Mouse (Mus musculus): Measurements from ENCODE around the gene Cntd1. TPM values are rescaled to one million over a fixed set of nuclear protein-coding genes. Genes with fewer than 3 reads are reported as not detected.

Gene Cntd1
- polyA plus RNA-seq (2015; fragmentation: Nextera tagmentation; extraction: Ambion mirVana) = 0.63 and 0.85 TPM in 2 replicates

DNA sequence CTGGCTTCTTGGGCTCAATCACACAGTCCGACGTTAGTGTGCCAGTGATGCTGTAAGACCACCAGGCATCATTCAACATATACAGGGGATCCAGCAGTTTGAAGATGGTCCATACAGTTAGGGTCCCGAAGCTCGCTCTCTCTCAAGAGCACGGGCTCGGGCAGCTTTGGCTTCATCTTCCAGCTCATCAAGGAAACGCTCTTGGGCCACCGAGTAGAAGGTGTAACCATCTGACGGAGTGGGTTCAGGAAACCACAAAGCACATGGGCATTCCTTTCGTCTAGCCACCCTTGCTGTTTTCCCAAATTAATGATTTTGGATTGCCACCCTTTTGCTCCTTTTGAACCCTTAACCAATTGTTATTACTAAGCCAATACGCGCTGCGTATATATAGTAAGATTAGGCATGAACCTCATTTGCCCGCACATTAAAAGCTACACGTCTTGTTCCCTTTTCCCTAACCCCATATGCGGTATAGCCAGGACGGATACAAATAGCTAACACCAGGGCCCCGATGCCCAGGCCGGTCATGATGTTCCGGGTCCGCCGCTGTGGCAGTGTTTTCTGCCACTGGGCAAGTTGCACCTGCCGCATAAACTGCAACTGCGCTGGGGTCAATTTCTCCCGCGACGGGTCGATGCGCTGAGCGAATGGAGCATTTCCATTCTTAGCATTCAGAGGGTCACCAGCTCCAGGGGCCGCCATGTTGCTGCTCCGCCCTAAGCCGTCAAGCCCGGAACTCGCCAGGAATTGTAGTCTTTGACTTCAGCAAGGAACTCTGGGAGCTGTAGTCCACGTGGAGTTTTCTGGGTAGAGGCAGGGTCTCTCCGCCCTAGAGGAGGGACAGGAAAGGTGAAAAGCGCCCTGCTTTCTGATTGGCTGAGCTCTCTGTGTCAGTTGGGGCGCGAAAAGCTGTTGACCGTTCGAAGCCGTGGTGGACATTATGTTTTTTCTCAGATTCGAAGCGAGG lies at the start of gene Cntd1, which contains the start of gene Coa3:
Gene Cntd1, plus strand, starts transcription at position 790 of the 970 bp plus-strand sequence.
Gene Coa3, minus strand, starts transcription at position 892 of the 970 bp plus-strand sequence.
- Histone ChIP-seq H3K9ac (peak within 1 kb of the TSS; percentile 86), H3K4me1 (replicated peaks) (peaks cover 40% of the 10 kb centered on the region), H3K27me3 (no peaks in the 10 kb centered on the region), H3K4me3 (replicated peaks) (peak within 1 kb of the TSS; percentile 78), H3K9me3 (replicated peaks) (no peaks in the 10 kb centered on the region), H3K4me2 (peak within 1 kb of the TSS; percentile 90), H3K36me3 (peaks cover 20% of the 10 kb centered on the region), H3K27ac (peak within 1 kb of the TSS; percentile 83)
- ATAC-seq (ENCODE audit: low read depth) (peak; percentile 94), DNase-seq (peak; percentile 83)
- WGBS (ENCODE audit: insufficient replicate concordance) = 4% methylated on average over 45 of the region's 45 CpGs

- H3K27ac ChIP-seq = peak overlapping the region; percentile 27; the same call in 1 of the 2 replicates
Measured at GRCm38 (mm10) chr11:101229361-101229900, 49.4 kb upstream of the Cntd1 start.

GRCm38 (mm10) chr11:101230061-101230511 lies 48.7 kb upstream of the Cntd1 start:
- H3K4me2 ChIP-seq = no peak overlapping the region
- ATAC-seq (ENCODE audit: low read depth) (no peak), DNase-seq (no peak)
- H3K36me3 ChIP-seq = no peaks in the 10 kb centered on the region
- no peak overlapping the region for H3K4me3 ChIP-seq (replicated peaks)
- H3K27me3 ChIP-seq = peaks cover 66% of the 10 kb centered on the region
- H3K4me1 ChIP-seq (replicated peaks) = peaks cover 49% of the 10 kb centered on the region
- peak overlapping the region; percentile 27; the same call in 1 of the 2 replicates for H3K27ac ChIP-seq
- H3K9me3 ChIP-seq (replicated peaks) = no peaks in the 10 kb centered on the region
- no peak overlapping the region for H3K9ac ChIP-seq
- 19% methylated on average over 2 of the region's 2 CpGs for WGBS (ENCODE audit: insufficient replicate concordance)

More at GRCm38 (mm10) chr11:101229361-101229900, 49.4 kb upstream of the Cntd1 start:
- no peak overlapping the region for H3K4me3 ChIP-seq (replicated peaks)
- H3K4me1 ChIP-seq (replicated peaks) = peaks cover 56% of the 10 kb centered on the region
- peaks cover 65% of the 10 kb centered on the region for H3K27me3 ChIP-seq
- no peak overlapping the region for H3K4me2 ChIP-seq
- ATAC-seq (ENCODE audit: low read depth) (no peak), DNase-seq (no peak)
- H3K9ac ChIP-seq = no peak overlapping the region
- 20% methylated on average over 8 of the region's 8 CpGs for WGBS (ENCODE audit: insufficient replicate concordance)
- no peaks in the 10 kb centered on the region for H3K36me3 ChIP-seq
- H3K9me3 ChIP-seq (replicated peaks) = no peaks in the 10 kb centered on the region

DNA sequence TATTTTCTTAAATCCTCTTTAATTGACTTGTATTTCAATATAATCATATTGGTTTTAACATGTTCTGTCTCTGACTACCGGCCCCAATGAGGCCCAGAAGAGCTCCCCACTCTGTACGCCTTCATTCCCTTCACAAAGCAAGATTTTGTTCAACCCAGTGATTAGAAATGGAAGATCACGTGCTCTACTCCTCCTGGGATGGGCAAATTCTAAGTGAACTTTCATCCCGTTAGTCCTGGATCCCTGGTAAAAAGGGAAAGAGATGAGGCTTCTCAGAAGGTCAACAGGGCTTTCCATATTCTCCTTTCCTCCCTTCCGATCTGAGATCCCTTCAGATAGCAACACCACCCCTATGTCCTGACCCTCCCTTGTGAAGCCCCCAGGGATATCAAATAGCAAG lies 48.3 kb upstream of the Cntd1 start:
- Histone ChIP-seq H3K9me3 (replicated peaks) (no peaks in the 10 kb centered on the region), H3K9ac (no peak overlapping the region), H3K4me3 (replicated peaks) (no peak overlapping the region), H3K36me3 (no peaks in the 10 kb centered on the region), H3K27me3 (peaks cover 66% of the 10 kb centered on the region), H3K4me1 (replicated peaks) (peaks cover 45% of the 10 kb centered on the region), H3K4me2 (peak overlapping the region; percentile 38; the same call in 1 of the 2 replicates), H3K27ac (peak overlapping the region; percentile 66)
- no peak for DNase-seq
- WGBS (ENCODE audit: insufficient replicate concordance) = 25% methylated on average over 5 of the region's 5 CpGs
- no peak for ATAC-seq (ENCODE audit: low read depth)

DNA sequence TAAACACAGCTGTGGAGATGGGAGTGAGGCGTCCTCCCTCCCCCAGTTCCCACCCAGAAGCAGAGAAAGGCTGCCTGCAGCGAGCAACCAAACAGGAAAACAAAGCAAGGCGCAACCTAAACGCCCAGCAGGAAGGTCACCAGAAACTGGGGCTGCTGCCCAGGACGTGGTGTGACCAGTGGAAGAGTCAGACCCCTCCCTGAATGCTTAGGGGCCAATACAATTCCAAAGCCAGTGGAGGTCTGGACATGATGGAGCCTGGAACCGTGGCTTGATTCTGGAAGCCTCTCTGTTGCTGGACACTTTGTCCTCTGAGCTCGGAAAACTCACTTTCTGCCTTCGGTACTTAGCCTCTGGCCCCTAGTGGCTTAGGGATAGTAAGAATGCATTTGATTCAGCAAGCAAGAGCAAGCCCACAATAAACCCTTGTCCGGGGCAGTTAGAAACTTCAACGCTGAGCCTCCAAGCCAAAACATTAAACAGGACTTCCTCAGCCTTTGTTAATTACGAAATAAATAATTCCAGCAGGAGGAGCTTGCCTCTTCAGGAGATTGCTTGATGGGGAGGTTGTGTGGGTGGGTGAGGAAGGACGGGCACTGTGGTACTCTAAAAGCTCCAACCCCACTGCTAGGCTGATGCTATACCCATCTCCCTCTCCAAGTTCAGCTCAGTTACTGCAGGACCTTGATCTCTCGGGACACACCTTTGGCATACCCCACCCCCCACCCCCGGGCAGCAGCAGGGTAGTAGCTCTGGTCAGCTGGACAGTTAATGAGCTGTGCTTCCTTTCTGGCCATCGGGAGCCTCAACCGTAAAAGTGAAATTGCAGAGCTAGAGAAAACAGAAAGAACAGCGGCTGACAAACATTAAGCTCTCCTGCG lies 47.6 kb upstream of the Cntd1 start:
- Histone ChIP-seq H3K4me1 (replicated peaks) (peaks cover 42% of the 10 kb centered on the region), H3K27ac (peak overlapping the region; percentile 66), H3K36me3 (no peaks in the 10 kb centered on the region), H3K9me3 (replicated peaks) (no peaks in the 10 kb centered on the region), H3K4me3 (replicated peaks) (0 out of 2 replicates have a peak overlapping the region, but pooled peaks have one; percentile 6), H3K9ac (0 out of 2 replicates have a peak overlapping the region, but pooled peaks have one; percentile 4), H3K4me2 (peak overlapping the region; percentile 38), H3K27me3 (peaks cover 66% of the 10 kb centered on the region)
- no peak for ATAC-seq (ENCODE audit: low read depth)
- 4% methylated on average over 18 of the region's 18 CpGs for WGBS (ENCODE audit: insufficient replicate concordance)
- DNase-seq = no peak

GRCm38 (mm10) chr11:101232010-101232839 lies 46.6 kb upstream of the Cntd1 start:
- H3K4me2 ChIP-seq = peak overlapping the region; percentile 38
- DNase-seq (no peak), ATAC-seq (ENCODE audit: low read depth) (peak; percentile 61)
- no peaks in the 10 kb centered on the region for H3K36me3 ChIP-seq
- H3K4me3 ChIP-seq (replicated peaks) = 0 out of 2 replicates have a peak overlapping the region, but pooled peaks have one; percentile 6
- H3K9ac ChIP-seq = no peak overlapping the region
- peaks cover 64% of the 10 kb centered on the region for H3K27me3 ChIP-seq
- H3K9me3 ChIP-seq (replicated peaks) = no peaks in the 10 kb centered on the region
- peak overlapping the region; percentile 66 for H3K27ac ChIP-seq
- 18% methylated on average over 6 of the region's 6 CpGs for WGBS (ENCODE audit: insufficient replicate concordance)
- peaks cover 38% of the 10 kb centered on the region for H3K4me1 ChIP-seq (replicated peaks)

- Histone ChIP-seq H3K27ac (no peak overlapping the region), H3K27me3 (peaks cover 60% of the 10 kb centered on the region), H3K9me3 (replicated peaks) (no peaks in the 10 kb centered on the region), H3K4me3 (replicated peaks) (no peak overlapping the region), H3K36me3 (no peaks in the 10 kb centered on the region), H3K9ac (no peak overlapping the region), H3K4me1 (replicated peaks) (peaks cover 38% of the 10 kb centered on the region), H3K4me2 (no peak overlapping the region)
- DNase-seq (no peak), ATAC-seq (ENCODE audit: low read depth) (no peak)
- 44% methylated on average over 1 of the region's 1 CpGs for WGBS (ENCODE audit: insufficient replicate concordance)
Measured at GRCm38 (mm10) chr11:101233240-101233639, 45.6 kb upstream of the Cntd1 start.

- no peaks in the 10 kb centered on the region for H3K36me3 ChIP-seq
- no peak overlapping the region for H3K27ac ChIP-seq
- H3K9ac ChIP-seq = no peak overlapping the region
- H3K9me3 ChIP-seq (replicated peaks) = no peaks in the 10 kb centered on the region
- peaks cover 36% of the 10 kb centered on the region for H3K4me1 ChIP-seq (replicated peaks)
- no peak overlapping the region for H3K4me2 ChIP-seq
- H3K4me3 ChIP-seq (replicated peaks) = no peak overlapping the region
- DNase-seq (no peak), ATAC-seq (ENCODE audit: low read depth) (no peak)
- peaks cover 54% of the 10 kb centered on the region for H3K27me3 ChIP-seq
Measured at GRCm38 (mm10) chr11:101234124-101234523, 44.7 kb upstream of the Cntd1 start.

DNA sequence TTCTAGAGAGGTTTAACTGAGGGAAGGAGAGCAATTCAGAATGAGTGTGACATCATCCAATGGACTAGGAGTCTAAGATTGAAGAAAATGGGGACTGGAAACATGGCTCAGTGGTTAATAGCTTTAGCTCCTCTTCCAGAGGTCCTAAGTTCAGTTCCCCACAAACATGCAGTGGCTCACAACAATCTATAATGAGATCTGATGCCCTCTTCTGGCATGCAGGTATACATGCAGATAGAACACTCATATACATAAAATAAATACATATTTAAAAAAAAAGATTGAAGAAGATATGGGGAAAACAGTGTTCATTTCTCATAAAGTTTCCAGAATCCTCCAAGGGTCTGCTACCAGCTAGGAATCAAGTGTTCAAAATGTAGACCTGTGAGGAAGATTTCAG lies 43.4 kb upstream of the Cntd1 start:
- DNase-seq (no peak), ATAC-seq (ENCODE audit: low read depth) (no peak)
- Histone ChIP-seq H3K36me3 (no peaks in the 10 kb centered on the region), H3K4me2 (no peak overlapping the region), H3K9ac (no peak overlapping the region), H3K9me3 (replicated peaks) (no peaks in the 10 kb centered on the region), H3K27ac (no peak overlapping the region), H3K4me1 (replicated peaks) (peaks cover 23% of the 10 kb centered on the region), H3K27me3 (peaks cover 45% of the 10 kb centered on the region), H3K4me3 (replicated peaks) (no peak overlapping the region)

- Histone ChIP-seq H3K9me3 (replicated peaks) (no peaks in the 10 kb centered on the region), H3K4me3 (replicated peaks) (no peak overlapping the region), H3K27ac (no peak overlapping the region), H3K9ac (no peak overlapping the region), H3K4me2 (no peak overlapping the region), H3K27me3 (peaks cover 37% of the 10 kb centered on the region), H3K4me1 (replicated peaks) (peaks cover 9% of the 10 kb centered on the region), H3K36me3 (no peaks in the 10 kb centered on the region)
- ATAC-seq (ENCODE audit: low read depth) = no peak
- DNase-seq = no peak
- 78% methylated on average over 5 of the region's 5 CpGs for WGBS (ENCODE audit: insufficient replicate concordance)
Measured at GRCm38 (mm10) chr11:101236782-101237181, 42.0 kb upstream of the Cntd1 start.
